Mouse (Mus musculus): ENCODE results near the gene Egfl8. TPM values are rescaled to one million over a fixed set of nuclear protein-coding genes. Genes with fewer than 3 reads are reported as not detected.
A peak's percentile ranks its signal among the peaks of the same experiment; 100 is the strongest.

Gene Egfl8
- polyA plus RNA-seq, 1 experiment from 2014 or later: 4.4 TPM

DNA sequence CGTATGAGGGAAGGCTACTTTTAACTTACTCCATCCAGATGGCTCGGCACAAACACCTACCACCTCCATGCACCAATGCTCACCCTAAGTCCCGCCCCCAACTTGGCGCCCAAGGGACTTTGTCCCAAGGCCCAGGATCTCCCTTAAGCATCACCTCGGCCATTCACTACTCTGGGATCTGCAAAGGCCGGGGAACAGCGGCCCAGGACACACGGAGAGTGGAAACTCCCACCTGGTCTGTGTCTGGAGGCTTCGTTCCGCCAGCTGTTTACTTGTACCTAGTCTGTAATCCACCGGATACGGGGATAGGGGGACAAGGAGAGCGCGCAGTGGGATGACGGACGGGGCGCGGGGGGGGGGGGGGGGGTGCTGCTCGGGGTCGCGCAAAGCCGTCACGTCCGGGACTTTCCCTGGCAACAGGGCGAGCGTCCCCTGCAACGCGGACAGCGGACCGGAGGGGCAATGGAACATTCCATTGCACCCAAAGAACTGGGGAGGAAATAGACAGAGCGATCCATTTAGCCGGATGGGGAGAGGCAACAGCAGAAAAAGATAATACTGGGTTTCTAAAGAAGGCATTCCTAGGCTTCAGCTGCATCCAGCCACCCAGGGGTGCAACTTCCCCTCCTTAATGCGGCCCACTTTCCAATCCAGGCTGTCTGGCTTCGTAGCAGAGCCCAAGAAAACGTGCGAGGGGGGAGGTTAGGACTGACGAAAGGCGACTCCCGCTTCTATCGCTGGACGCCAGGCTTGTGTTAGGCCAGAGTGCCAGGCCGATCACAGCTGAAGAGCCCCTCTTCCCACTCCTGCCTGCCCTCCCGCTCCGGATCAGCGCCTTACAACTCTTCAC, 11.5 kb upstream of the Egfl8 start:
- under 1% methylated on average over 41 of the region's 45 CpGs for WGBS
- peak; percentile 86 for DNase-seq (ENCODE audit: low spot score)

DNA sequence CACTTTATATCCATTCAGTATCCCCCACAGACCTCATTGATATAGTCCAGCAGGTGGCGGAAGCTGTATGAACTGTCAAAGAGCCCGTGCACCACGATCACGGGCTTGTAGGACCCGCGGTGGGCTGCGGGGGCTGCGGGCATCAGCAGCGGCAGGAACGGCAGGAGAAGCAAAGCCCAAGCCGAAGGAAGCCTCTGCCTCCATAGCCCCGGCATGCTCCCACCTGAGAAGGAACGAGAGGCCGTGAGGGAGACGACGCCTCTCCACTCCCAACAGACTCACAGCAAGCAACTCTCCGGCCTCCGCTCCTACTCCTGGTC, 11.0 kb upstream of the Egfl8 start:
- no peaks in the 10 kb centered on the region for H3K9me3 ChIP-seq (ENCODE audit: control insufficient read depth, low read length)
- DNase-seq (ENCODE audit: low spot score): peak; percentile 69
- peak overlapping the region; percentile 67 for H3K4me3 ChIP-seq (ENCODE audit: low read depth, low read length)

More for the DNA sequence above, 11.5 kb upstream of the Egfl8 start:
- Histone ChIP-seq H3K4me3 (ENCODE audit: low read depth, low read length) (peak overlapping the region; percentile 67), H3K4me2 (replicated peaks; ENCODE audit: low read depth, low read length) (peak overlapping the region; percentile 60), H3K36me3 (ENCODE audit: control insufficient read depth, insufficient read depth, low read length) (no peaks in the 10 kb centered on the region), H3K9ac (ENCODE audit: low read depth, low read length) (peak overlapping the region; percentile 68), H3K4me1 (replicated peaks; ENCODE audit: control insufficient read depth, insufficient read depth, low read length) (peaks cover 32% of the 10 kb centered on the region), H3K9me3 (ENCODE audit: control insufficient read depth, low read length) (no peaks in the 10 kb centered on the region), H3K27me3 (ENCODE audit: control insufficient read depth, insufficient read depth, low read length) (peaks cover 31% of the 10 kb centered on the region), H3K27ac (ENCODE audit: low read depth, low read length) (peak overlapping the region; percentile 77)
- peak; percentile 83 for ATAC-seq (ENCODE audit: low FRiP score)

DNA sequence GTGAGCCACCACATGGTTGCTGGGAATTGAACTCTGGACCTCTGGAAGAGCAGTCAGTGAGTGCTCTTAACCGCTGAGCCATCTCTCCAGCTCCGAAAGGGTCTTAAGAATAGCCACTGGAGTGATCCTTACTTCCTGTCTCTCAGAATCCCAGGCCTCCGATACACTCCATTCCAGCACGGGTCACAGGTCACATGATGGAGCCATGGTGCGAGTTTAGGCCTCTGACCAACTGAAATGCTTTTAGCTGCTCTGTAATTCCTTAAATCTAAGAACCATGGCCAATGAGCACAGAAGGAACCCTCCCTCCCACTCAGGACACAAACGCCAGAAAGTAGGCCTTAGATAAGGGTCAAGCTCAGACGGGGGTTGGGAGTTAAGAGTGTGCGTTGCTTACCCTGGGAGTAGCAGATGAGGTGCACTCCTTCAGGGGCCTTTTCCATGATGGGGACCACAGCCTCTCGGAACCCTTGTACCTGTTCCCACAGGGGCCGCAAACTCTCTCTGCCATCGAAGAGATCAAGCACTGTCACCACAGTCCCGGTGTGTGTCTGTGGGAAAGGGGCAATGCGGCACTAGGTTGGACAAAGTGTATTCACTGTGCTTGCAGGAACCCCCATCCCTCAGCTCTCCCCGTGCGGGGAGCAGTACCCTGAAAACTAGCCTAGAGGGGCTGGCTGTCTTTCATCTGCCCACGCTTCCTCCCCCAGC, 10.4 kb upstream of the Egfl8 start:
- peak overlapping the region; percentile 64 for H3K9ac ChIP-seq (ENCODE audit: low read depth, low read length)
- WGBS: 52% methylated on average over 16 of the region's 16 CpGs
- H3K4me2 ChIP-seq (replicated peaks; ENCODE audit: low read depth, low read length): peak overlapping the region; percentile 60
- DNase-seq (ENCODE audit: low spot score): no peak
- peaks cover 26% of the 10 kb centered on the region for H3K4me1 ChIP-seq (replicated peaks; ENCODE audit: control insufficient read depth, insufficient read depth, low read length)
- peaks cover 21% of the 10 kb centered on the region for H3K27me3 ChIP-seq (ENCODE audit: control insufficient read depth, insufficient read depth, low read length)
- no peaks in the 10 kb centered on the region for H3K36me3 ChIP-seq (ENCODE audit: control insufficient read depth, insufficient read depth, low read length)
- ATAC-seq (ENCODE audit: low FRiP score): no peak
- H3K9me3 ChIP-seq (ENCODE audit: control insufficient read depth, low read length): no peaks in the 10 kb centered on the region
- peak overlapping the region; percentile 67 for H3K4me3 ChIP-seq (ENCODE audit: low read depth, low read length)
- peak overlapping the region; percentile 8 for H3K27ac ChIP-seq (ENCODE audit: low read depth, low read length)

More for the DNA sequence above, 11.0 kb upstream of the Egfl8 start:
- H3K4me2 ChIP-seq (replicated peaks; ENCODE audit: low read depth, low read length): peak overlapping the region; percentile 60
- H3K36me3 ChIP-seq (ENCODE audit: control insufficient read depth, insufficient read depth, low read length): no peaks in the 10 kb centered on the region
- peak overlapping the region; percentile 64 for H3K9ac ChIP-seq (ENCODE audit: low read depth, low read length)
- peaks cover 26% of the 10 kb centered on the region for H3K27me3 ChIP-seq (ENCODE audit: control insufficient read depth, insufficient read depth, low read length)
- H3K27ac ChIP-seq (ENCODE audit: low read depth, low read length): peak overlapping the region; percentile 8
- 0% methylated on average over 18 of the region's 18 CpGs for WGBS
- H3K4me1 ChIP-seq (replicated peaks; ENCODE audit: control insufficient read depth, insufficient read depth, low read length): peaks cover 29% of the 10 kb centered on the region
- ATAC-seq (ENCODE audit: low FRiP score): peak; percentile 46

DNA sequence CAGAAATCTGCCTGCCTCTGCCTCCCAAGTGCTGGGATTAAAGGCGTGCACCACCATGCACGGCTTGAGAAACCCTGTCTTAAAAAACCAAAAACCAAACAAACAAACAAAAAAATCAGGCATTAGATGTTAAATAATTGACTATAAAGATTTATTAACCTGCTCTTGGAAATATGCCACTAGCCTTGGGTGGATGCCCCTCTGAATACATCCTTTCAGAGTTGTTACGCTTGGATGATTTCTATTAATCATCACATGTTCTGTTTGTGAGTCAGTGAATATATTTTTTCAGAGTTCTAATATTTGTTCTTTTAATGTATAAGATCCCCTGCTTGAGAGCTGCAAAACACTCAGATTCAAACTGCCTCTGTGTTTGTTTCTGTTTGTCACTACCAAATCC, 9.2 kb upstream of the Egfl8 start:
- Histone ChIP-seq H3K4me2 (replicated peaks; ENCODE audit: low read depth, low read length) (no peak overlapping the region), H3K27ac (ENCODE audit: low read depth, low read length) (no peak overlapping the region), H3K9ac (ENCODE audit: low read depth, low read length) (no peak overlapping the region), H3K36me3 (ENCODE audit: control insufficient read depth, insufficient read depth, low read length) (no peaks in the 10 kb centered on the region), H3K9me3 (ENCODE audit: control insufficient read depth, low read length) (no peaks in the 10 kb centered on the region), H3K4me1 (replicated peaks; ENCODE audit: control insufficient read depth, insufficient read depth, low read length) (peaks cover 24% of the 10 kb centered on the region), H3K27me3 (ENCODE audit: control insufficient read depth, insufficient read depth, low read length) (peaks cover 9% of the 10 kb centered on the region), H3K4me3 (ENCODE audit: low read depth, low read length) (no peak overlapping the region)
- no peak for DNase-seq (ENCODE audit: low spot score)
- no peak for ATAC-seq (ENCODE audit: low FRiP score)
- 99% methylated on average over 3 of the region's 3 CpGs for WGBS

DNA sequence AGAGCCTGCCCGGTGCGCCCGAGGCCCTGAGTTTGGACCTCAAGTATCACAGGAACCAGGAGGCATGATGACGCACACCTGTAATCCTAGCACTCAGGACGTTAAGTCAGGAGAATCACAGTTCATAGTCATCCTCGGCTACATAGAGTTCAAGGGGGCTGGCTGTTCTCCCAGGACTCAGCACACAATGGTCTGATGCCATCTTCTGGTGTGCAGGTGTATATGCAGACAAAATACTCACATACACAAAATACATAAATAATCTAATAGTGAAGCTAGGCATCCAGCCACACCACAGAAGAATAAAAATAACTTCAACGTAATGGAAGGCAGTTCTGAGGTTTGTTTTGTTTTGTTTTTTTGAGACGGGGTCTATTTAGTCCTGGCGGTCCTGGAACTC, 7.4 kb upstream of the Egfl8 start:
- ATAC-seq (ENCODE audit: low FRiP score): no peak
- 88% methylated on average over 9 of the region's 9 CpGs for WGBS
- Histone ChIP-seq H3K9ac (ENCODE audit: low read depth, low read length) (no peak overlapping the region), H3K27ac (ENCODE audit: low read depth, low read length) (no peak overlapping the region), H3K27me3 (ENCODE audit: control insufficient read depth, insufficient read depth, low read length) (no peaks in the 10 kb centered on the region), H3K9me3 (ENCODE audit: control insufficient read depth, low read length) (no peaks in the 10 kb centered on the region), H3K4me1 (replicated peaks; ENCODE audit: control insufficient read depth, insufficient read depth, low read length) (peaks cover 8% of the 10 kb centered on the region; the same call in 1 of the 2 replicates), H3K4me2 (replicated peaks; ENCODE audit: low read depth, low read length) (no peak overlapping the region), H3K4me3 (ENCODE audit: low read depth, low read length) (no peak overlapping the region), H3K36me3 (ENCODE audit: control insufficient read depth, insufficient read depth, low read length) (no peaks in the 10 kb centered on the region)
- no peak for DNase-seq (ENCODE audit: low spot score)

DNA sequence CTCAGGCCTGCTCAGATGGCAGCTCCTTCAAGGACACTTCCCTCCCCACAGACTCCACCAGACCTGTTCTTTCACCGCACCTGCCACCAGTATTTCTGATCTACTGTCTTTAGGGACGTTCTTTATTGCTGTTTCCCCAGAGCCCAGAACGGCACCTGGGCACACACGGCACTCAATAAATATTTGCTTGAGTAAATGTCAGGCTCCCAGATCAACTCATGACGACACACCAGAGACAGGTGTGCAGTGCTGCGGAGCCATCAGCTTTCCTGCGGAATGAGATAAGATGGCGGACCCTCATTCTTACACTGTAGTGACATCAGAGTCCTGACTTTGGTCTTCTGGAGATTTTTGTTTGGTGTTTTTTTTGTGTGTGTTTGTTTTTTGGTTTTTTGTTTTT, 5.2 kb upstream of the Egfl8 start:
- WGBS: 93% methylated on average over 8 of the region's 8 CpGs
- H3K27me3 ChIP-seq (ENCODE audit: control insufficient read depth, insufficient read depth, low read length): no peaks in the 10 kb centered on the region
- no peak overlapping the region for H3K27ac ChIP-seq (ENCODE audit: low read depth, low read length)
- H3K4me2 ChIP-seq (replicated peaks; ENCODE audit: low read depth, low read length): no peak overlapping the region
- no peaks in the 10 kb centered on the region for H3K36me3 ChIP-seq (ENCODE audit: control insufficient read depth, insufficient read depth, low read length)
- peaks cover under 1% of the 10 kb centered on the region; the same call in 1 of the 2 replicates for H3K4me1 ChIP-seq (replicated peaks; ENCODE audit: control insufficient read depth, insufficient read depth, low read length)
- no peaks in the 10 kb centered on the region for H3K9me3 ChIP-seq (ENCODE audit: control insufficient read depth, low read length)
- ATAC-seq (ENCODE audit: low FRiP score) (no peak), DNase-seq (ENCODE audit: low spot score) (no peak)
- no peak overlapping the region for H3K9ac ChIP-seq (ENCODE audit: low read depth, low read length)
- no peak overlapping the region for H3K4me3 ChIP-seq (ENCODE audit: low read depth, low read length)

DNA sequence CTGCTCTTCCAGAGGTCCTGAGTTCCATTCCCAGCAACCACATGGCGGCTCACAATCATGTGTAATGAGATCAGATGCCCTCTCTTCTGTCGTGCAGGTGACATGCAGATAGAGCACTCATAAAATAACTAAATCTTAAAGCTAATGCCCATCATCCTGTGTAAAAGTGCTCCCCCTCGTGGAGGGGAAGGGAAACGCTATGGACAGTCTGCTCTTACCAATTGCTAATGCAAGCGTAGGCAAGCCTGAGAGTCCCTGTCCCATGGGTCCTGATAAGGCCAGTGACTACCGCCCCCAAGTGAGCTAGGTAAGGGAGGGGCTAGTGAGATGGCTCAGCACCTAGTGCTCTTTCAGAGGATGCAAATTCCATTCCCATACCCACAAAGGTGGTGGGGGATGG, 3.2 kb upstream of the Egfl8 start:
- ATAC-seq (ENCODE audit: low FRiP score) (no peak), DNase-seq (ENCODE audit: low spot score) (peak; percentile 78)
- Histone ChIP-seq H3K4me2 (replicated peaks; ENCODE audit: low read depth, low read length) (no peak overlapping the region), H3K9me3 (ENCODE audit: control insufficient read depth, low read length) (no peaks in the 10 kb centered on the region), H3K27me3 (ENCODE audit: control insufficient read depth, insufficient read depth, low read length) (no peaks in the 10 kb centered on the region), H3K4me1 (replicated peaks; ENCODE audit: control insufficient read depth, insufficient read depth, low read length) (no peaks in the 10 kb centered on the region; the same call in 1 of the 2 replicates), H3K9ac (ENCODE audit: low read depth, low read length) (no peak overlapping the region), H3K36me3 (ENCODE audit: control insufficient read depth, insufficient read depth, low read length) (no peaks in the 10 kb centered on the region), H3K27ac (ENCODE audit: low read depth, low read length) (no peak overlapping the region), H3K4me3 (ENCODE audit: low read depth, low read length) (no peak overlapping the region)
- 17% methylated on average over 6 of the region's 6 CpGs for WGBS

DNA sequence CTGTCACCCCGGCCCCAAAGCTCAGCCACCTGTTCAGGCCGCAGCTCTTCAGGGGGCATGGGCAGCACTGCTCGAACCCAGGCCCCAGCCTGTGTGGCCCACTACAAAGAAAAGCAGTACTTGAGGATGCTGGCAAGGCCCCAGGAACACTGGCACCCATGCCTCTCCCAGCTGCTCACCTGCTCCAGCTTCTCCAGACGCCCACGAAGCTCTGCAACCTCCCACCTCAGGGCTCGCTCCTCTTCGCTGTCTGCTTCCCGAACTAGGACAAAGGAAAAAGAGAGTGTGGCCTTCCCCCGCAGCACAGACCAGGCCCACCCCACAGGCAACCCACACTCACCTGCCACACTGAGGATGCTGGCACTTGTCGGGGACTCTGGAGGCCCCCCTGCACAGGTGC, 1.9 kb downstream of the Egfl8 start:
- no peak for ATAC-seq (ENCODE audit: low FRiP score)
- 88% methylated on average over 10 of the region's 10 CpGs for WGBS
- no peak overlapping the region for H3K27ac ChIP-seq (ENCODE audit: low read depth, low read length)
- no peaks in the 10 kb centered on the region for H3K9me3 ChIP-seq (ENCODE audit: control insufficient read depth, low read length)
- 0 out of 2 replicates have a peak, but pooled peaks cover 4% of the 10 kb centered on the region for H3K36me3 ChIP-seq (ENCODE audit: control insufficient read depth, insufficient read depth, low read length)
- no peaks in the 10 kb centered on the region for H3K27me3 ChIP-seq (ENCODE audit: control insufficient read depth, insufficient read depth, low read length)
- no peak overlapping the region for H3K9ac ChIP-seq (ENCODE audit: low read depth, low read length)
- H3K4me2 ChIP-seq (replicated peaks; ENCODE audit: low read depth, low read length): no peak overlapping the region
- DNase-seq (ENCODE audit: low spot score): no peak
- H3K4me1 ChIP-seq (replicated peaks; ENCODE audit: control insufficient read depth, insufficient read depth, low read length): no peaks in the 10 kb centered on the region
- no peak overlapping the region for H3K4me3 ChIP-seq (ENCODE audit: low read depth, low read length)

Data from hindbrain, embryonic 11.5 days (tissue).